Mouse (Mus musculus) liver, embryonic 16.5 days (tissue): ENCODE data around the gene Eef1a1. TPM values are rescaled to one million over a fixed set of nuclear protein-coding genes. Genes with fewer than 3 reads are reported as not detected.
"Not testable (repeated sequence)": the region's sequence is repeated elsewhere in the genome, so short reads cannot be mapped to it uniquely, and the experiment has no call there.

ENCODE experiments used
- ATAC-seq: fragments of 200-750 bp; cut with Nextera tagmentation; 2 replicates; pipeline ENCODE4 v1.8.0; 2017; ENCODE audit warnings: low read depth, mild to moderate bottlenecking, moderate number of reproducible peaks, moderate library complexity
- H3K27ac ChIP-seq: fragments of 300-500 bp; sonication (generic); 2 replicates; pipeline ENCODE4 v1.5.1; 2014; ENCODE audit warnings: mild to moderate bottlenecking, low read length
- H3K27me3 ChIP-seq: fragments of 300-500 bp; sonication (generic); 2 replicates; pipeline ENCODE4 v1.6.1; 2014; ENCODE audit warnings: low read depth, low read length, mixed read lengths; ENCODE audit not compliant: control insufficient read depth, insufficient read depth
- H3K36me3 ChIP-seq: fragments of 300-500 bp; sonication (generic); 2 replicates; pipeline ENCODE4 v1.6.1; 2014; ENCODE audit warnings: mild to moderate bottlenecking; ENCODE audit not compliant: control insufficient read depth, insufficient read depth
- H3K4me1 ChIP-seq: fragments of 300-500 bp; sonication (generic); 2 replicates; pipeline ENCODE4 v1.6.1; 2014; ENCODE audit warnings: low read depth, low read length, mixed read lengths; ENCODE audit not compliant: control insufficient read depth
- H3K4me2 ChIP-seq: fragments of 300-500 bp; sonication (generic); 2 replicates; pipeline ENCODE4 v1.6.1; 2014; ENCODE audit warnings: low read depth, low read length, mixed read lengths
- H3K4me3 ChIP-seq: fragments of 300-500 bp; sonication (generic); 2 replicates; pipeline ENCODE4 v1.5.1; 2014; ENCODE audit warnings: low read depth, mild to moderate bottlenecking, low read length
- H3K9ac ChIP-seq: fragments of 300-500 bp; sonication (generic); 2 replicates; pipeline ENCODE4 v1.6.1; 2014; ENCODE audit warnings: low read depth, low read length
- H3K9me3 ChIP-seq: fragments of 300-500 bp; sonication (generic); replicated peaks from 2 replicates; pipeline ENCODE4 v1.6.1; 2016; ENCODE audit warnings: low read length; ENCODE audit not compliant: control insufficient read depth
- WGBS: fragments of 180-500 bp; shearing (Covaris S2); extraction: QIAGEN DNeasy Blood & Tissue Kit; methylation state at CpG from one replicate; pipeline ENCODE4 v1.1.7; 2014; ENCODE audit not compliant: insufficient replicate concordance; 5-methylcytosine and 5-hydroxymethylcytosine counted together
- polyA plus RNA-seq: library from polyadenylated mRNA; unstranded; fragments of >200 nt; fragmentation: Nextera tagmentation; extraction: Ambion mirVana; gene quantifications from 2 replicates; pipeline ENCODE4 v1.2.1, GENCODE M21; 2015

Gene Eef1a1
- polyA plus RNA-seq, 1 experiment from 2014 or later, result 1,873 TPM

DNA sequence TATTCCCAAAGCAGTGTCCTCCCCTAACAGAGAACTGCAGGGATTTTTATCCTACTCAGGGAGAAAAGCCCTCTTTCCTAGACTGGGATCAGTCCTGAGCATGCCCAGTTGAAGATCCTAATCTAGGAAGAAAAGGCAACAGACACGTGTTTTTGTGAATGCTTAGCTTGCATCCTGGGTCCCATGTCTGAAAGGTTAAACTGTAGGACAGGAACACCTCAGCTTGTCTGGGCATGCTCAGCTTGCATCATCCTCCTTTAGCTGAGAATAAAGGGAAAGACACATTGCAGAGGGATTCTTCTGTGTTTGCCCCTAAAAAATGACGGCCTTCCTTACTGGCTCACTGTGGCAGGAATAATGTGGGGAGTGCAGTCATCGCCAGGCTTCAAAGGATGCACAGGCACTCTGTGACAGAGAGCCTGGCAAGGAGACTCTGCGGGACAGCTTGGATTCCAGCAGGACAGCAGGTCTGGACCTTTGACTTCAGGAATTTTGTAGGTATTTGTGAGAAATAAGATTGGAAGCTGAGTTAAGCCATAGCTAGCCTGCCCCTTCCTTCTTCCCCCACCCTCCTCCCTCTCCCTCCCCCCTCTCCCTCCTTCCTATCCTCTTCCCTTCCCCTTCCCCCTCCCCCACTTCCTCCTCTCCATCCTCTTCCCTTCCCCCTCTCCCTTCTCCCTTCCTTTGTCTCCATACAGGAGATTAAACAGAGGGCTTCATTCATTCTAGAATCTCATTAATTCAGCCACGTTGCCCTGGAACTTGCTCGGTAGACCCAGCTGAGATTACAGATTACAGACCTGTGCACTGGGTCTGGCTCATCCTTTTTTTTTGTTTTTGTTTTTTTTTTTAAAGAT lies 14.5 kb upstream of the Eef1a1 start:
- H3K27ac ChIP-seq, result no peak overlapping the region
- H3K9ac ChIP-seq, result no peak overlapping the region
- H3K27me3 ChIP-seq, result no peaks in the 10 kb centered on the region
- no peak overlapping the region for H3K4me2 ChIP-seq
- no peaks in the 10 kb centered on the region for H3K36me3 ChIP-seq
- 32% methylated on average over 6 of the region's 6 CpGs for WGBS
- no peak for ATAC-seq
- no peak overlapping the region for H3K4me3 ChIP-seq
- peaks cover 11% of the 10 kb centered on the region for H3K4me1 ChIP-seq
- H3K9me3 ChIP-seq, result no peaks in the 10 kb centered on the region

DNA sequence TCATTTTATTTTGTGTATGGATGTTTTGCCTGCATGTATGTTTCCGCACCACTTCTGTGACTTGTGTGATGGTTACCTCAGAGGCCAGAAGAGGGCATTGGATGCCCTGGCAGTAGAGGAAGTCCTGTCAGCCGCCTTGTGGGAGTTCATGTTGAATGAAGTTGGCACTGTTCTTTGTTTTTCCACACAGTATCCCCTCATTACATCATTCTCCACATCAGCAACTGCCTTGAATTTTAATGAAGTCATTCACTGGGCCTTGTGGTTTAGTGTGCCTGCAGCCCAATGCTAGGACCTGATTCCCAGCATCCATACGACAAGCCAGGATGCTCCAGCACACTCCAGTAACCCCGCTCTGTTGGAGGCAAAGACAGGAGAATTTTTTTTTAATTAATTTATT lies 12.3 kb upstream of the Eef1a1 start:
- WGBS, result 68% methylated on average over 4 of the region's 4 CpGs
- no peak for ATAC-seq

DNA sequence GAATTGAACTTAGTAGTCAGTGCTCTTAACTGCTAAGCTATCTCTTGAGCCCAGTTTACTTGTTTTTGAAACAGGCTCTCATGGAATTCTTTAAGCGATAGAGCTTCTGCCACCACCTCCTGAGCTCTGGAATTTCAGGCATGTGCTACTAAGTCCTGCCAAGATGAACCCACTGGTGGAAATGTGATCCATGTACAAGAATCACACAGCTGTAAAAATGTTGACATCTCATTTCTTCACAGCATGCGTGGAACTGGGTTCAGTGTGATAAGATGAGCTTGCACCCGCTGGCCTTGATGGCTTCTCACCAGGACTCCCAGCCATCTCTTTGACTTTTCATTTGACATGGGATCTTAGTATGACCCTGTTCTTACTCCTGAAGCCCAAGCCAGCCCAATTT lies 11.4 kb upstream of the Eef1a1 start:
- no peak overlapping the region for H3K27ac ChIP-seq
- H3K9me3 ChIP-seq, result no peaks in the 10 kb centered on the region
- ATAC-seq, result no peak
- peaks cover 2% of the 10 kb centered on the region; the same call in 1 of the 2 replicates for H3K4me1 ChIP-seq
- H3K9ac ChIP-seq, result no peak overlapping the region
- no peak overlapping the region for H3K4me3 ChIP-seq
- no peaks in the 10 kb centered on the region for H3K27me3 ChIP-seq
- H3K36me3 ChIP-seq, result no peaks in the 10 kb centered on the region
- no peak overlapping the region for H3K4me2 ChIP-seq
- 54% methylated on average over 3 of the region's 3 CpGs for WGBS

More for the DNA sequence above, 12.3 kb upstream of the Eef1a1 start:
- H3K36me3 ChIP-seq, result no peaks in the 10 kb centered on the region
- H3K4me2 ChIP-seq, result no peak overlapping the region
- H3K9ac ChIP-seq, result no peak overlapping the region
- no peaks in the 10 kb centered on the region for H3K27me3 ChIP-seq
- no peaks in the 10 kb centered on the region for H3K9me3 ChIP-seq
- peaks cover 6% of the 10 kb centered on the region for H3K4me1 ChIP-seq
- no peak overlapping the region for H3K4me3 ChIP-seq
- no peak overlapping the region for H3K27ac ChIP-seq

DNA sequence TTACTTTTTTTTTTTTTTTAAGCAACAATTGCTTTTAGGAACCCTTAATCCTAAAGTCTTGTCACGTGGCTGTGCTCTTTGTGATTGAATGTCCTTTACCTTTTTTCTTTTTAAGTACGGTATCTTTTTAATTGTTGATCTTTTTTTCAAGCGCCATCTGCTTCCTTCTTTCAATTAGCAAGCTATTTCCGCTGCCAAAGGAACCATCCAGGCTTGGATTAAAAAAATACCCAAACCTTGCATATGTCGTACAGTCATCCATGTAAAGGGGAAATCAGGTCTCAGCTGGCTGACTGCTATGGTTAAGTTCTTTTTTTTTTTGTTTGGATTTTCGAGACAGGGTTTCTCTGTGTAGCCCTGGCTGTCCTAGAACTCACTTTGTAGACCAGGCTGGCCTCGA lies 4.2 kb upstream of the Eef1a1 start:
- Histone ChIP-seq H3K4me3 (no peak overlapping the region), H3K4me1 (peaks cover 3% of the 10 kb centered on the region), H3K9ac (no peak overlapping the region), H3K9me3 (no peaks in the 10 kb centered on the region), H3K4me2 (no peak overlapping the region), H3K36me3 (no peaks in the 10 kb centered on the region), H3K27me3 (no peaks in the 10 kb centered on the region; the same call in 1 of the 2 replicates), H3K27ac (no peak overlapping the region)
- ATAC-seq, result no peak
- WGBS, result 65% methylated on average over 7 of the region's 7 CpGs

DNA sequence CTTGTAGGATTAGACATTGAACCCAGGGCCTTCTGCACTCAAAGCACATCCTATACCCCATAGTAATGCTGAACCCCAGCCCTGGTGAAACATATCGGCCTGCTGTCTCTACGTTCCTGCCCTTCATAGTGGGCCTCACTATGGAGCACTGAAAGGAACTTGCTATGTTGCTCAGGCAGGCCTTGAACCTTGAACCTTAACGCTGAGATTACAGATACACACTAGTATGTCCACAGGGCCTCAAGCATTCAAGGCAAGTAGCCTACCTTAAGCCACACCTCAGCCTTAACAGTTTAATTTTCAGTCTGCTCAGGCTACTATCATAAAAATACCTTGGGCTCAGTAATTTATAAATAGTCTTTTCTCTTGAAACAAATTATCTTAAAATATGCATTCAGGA lies 3.3 kb upstream of the Eef1a1 start:
- no peak overlapping the region for H3K27ac ChIP-seq
- no peak for ATAC-seq
- H3K27me3 ChIP-seq, result no peaks in the 10 kb centered on the region; the same call in 1 of the 2 replicates
- peaks cover 3% of the 10 kb centered on the region for H3K4me1 ChIP-seq
- H3K36me3 ChIP-seq, result no peaks in the 10 kb centered on the region
- H3K4me2 ChIP-seq, result no peak overlapping the region
- H3K9me3 ChIP-seq, result no peaks in the 10 kb centered on the region
- H3K4me3 ChIP-seq, result no peak overlapping the region
- 76% methylated on average over 3 of the region's 3 CpGs for WGBS
- H3K9ac ChIP-seq, result no peak overlapping the region

DNA sequence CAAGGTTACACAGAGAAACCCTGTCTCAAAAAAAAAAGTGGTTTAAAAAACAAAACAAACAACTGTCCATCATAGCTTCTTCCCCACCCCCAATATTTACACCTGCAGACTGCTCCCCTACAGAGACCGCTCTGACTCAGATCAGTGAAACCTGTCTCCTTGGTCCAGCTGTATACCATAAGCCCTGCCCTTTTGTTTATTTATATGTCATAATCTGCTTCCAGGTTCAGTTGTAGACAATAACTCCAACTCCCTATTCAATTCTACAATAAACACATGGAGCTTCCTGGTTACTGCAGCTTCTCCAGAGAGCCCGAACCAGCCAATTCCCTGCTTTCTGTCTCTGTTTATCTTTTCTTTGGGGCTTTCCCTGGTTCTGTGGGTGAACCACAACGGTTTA lies 2.2 kb upstream of the Eef1a1 start:
- Histone ChIP-seq H3K9me3 (no peaks in the 10 kb centered on the region), H3K4me1 (peaks cover 3% of the 10 kb centered on the region), H3K4me3 (no peak overlapping the region), H3K4me2 (no peak overlapping the region), H3K27ac (no peak overlapping the region), H3K27me3 (no peaks in the 10 kb centered on the region; the same call in 1 of the 2 replicates), H3K36me3 (no peaks in the 10 kb centered on the region), H3K9ac (no peak overlapping the region)
- no peak for ATAC-seq
- 61% methylated on average over 3 of the region's 3 CpGs for WGBS

DNA sequence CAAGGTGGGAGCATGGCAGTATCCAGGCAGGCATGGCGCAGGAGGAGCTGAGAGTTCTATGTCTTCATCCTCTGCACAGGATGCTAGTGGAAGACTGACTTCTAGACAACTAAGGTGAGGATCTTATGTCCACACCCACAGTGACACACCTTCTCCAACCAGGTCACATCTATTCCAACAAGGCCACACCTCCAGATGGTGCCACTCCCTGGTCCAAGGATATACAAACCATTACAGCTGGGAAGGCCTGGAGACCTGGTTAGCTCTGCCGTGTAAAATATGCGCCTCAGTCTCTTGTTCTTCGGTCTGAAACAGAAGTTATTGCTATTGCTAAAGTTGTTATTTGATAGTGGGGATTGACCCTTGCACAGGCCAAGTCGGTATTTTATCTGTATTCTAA lies 930 bp downstream of the Eef1a1 start:
- not testable (repeated sequence) for H3K4me1 ChIP-seq, H3K9me3 ChIP-seq, H3K4me2 ChIP-seq, H3K27ac ChIP-seq, H3K36me3 ChIP-seq, H3K4me3 ChIP-seq, ATAC-seq, H3K27me3 ChIP-seq, H3K9ac ChIP-seq
- 75% methylated on average over 5 of the region's 5 CpGs for WGBS

DNA sequence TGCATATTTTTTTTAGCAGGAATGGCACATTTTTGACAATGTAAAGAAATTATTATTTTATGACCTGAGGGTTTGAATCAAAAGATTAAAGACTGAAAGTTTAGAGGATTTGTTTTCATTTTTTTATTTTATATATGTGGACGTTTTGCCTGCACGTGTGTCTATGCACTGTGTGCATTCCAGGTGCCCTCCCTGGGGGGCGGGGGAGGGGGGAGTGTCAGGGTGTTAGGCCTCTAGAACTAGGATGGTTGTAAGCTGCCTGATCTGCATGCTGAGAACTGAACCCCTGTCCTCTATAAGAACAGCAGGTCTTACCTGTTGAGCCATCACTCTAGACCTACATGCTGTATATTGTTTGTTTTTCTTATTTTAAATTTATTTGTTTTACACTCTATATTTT lies 4.3 kb downstream of the Eef1a1 start:
- ATAC-seq, result no peak

DNA sequence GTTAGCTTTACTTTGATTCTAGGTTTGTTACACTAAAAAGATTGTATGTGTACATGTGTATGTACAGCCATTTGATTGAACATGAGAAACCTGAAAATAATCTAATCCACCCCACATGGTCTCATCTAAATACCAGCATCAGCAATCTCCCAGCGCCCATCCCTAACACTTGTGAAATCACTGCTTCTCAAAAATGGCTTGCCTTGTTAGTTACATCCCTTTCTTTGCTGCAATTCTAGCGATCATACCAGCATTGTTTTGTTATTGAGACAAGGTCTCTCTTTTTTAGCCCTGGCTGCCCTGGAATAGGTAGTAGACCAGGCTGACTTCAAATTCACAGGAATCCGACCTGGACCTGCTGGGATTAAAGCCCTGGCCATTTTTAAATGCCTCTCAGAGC lies 6.6 kb downstream of the Eef1a1 start:
- Histone ChIP-seq H3K36me3 (peaks cover 17% of the 10 kb centered on the region), H3K9ac (peak overlapping the region; percentile 97), H3K4me3 (peak overlapping the region; percentile 95), H3K4me2 (peak overlapping the region; percentile 94), H3K27me3 (no peaks in the 10 kb centered on the region), H3K9me3 (no peaks in the 10 kb centered on the region), H3K4me1 (peaks cover 12% of the 10 kb centered on the region), H3K27ac (peak overlapping the region; percentile 90)
- no peak for ATAC-seq
- 33% methylated on average over 3 of the region's 3 CpGs for WGBS

More for the DNA sequence above, 4.3 kb downstream of the Eef1a1 start:
- no peak overlapping the region for H3K9ac ChIP-seq
- peaks cover under 1% of the 10 kb centered on the region; the same call in 1 of the 2 replicates for H3K36me3 ChIP-seq
- 67% methylated on average over 3 of the region's 3 CpGs for WGBS
- H3K27me3 ChIP-seq, result no peaks in the 10 kb centered on the region; the same call in 1 of the 2 replicates
- no peak overlapping the region for H3K27ac ChIP-seq
- H3K4me2 ChIP-seq, result no peak overlapping the region
- H3K4me3 ChIP-seq, result no peak overlapping the region
- H3K9me3 ChIP-seq, result no peaks in the 10 kb centered on the region
- peaks cover 14% of the 10 kb centered on the region for H3K4me1 ChIP-seq
